Mouse (Mus musculus) stomach, postnatal 0 days (tissue): ENCODE results near the gene Tjp1. TPM values are rescaled to one million over a fixed set of nuclear protein-coding genes. Genes with fewer than 3 reads are reported as not detected.

Experiments
- ATAC-seq: fragments of 200-750 bp; cut with Nextera tagmentation; 2 replicates; pipeline ENCODE4 v1.8.0; 2017; ENCODE audit not compliant: low FRiP score, low TSS enrichment
- DNase-seq: peaks from one replicate; pipeline ENCODE4 v3.0.0-alpha.2; 2016; ENCODE audit warnings: low spot score
- H3K27ac ChIP-seq: fragments of 300-500 bp; sonication (generic); replicated peaks from 2 replicates; pipeline ENCODE4 v1.5.1; 2014; ENCODE audit warnings: mild to moderate bottlenecking, control low read depth
- H3K27me3 ChIP-seq: fragments of 300-500 bp; sonication (generic); 2 replicates; pipeline ENCODE4 v1.6.1; 2014; ENCODE audit warnings: low read length; ENCODE audit not compliant: control insufficient read depth, insufficient read depth
- H3K36me3 ChIP-seq: fragments of 300-500 bp; sonication (generic); 2 replicates; pipeline ENCODE4 v1.6.1; 2014; ENCODE audit warnings: low read length, mixed read lengths; ENCODE audit not compliant: control insufficient read depth, insufficient read depth
- H3K4me1 ChIP-seq: fragments of 300-500 bp; sonication (generic); replicated peaks from 2 replicates; pipeline ENCODE4 v1.6.1; 2014; ENCODE audit warnings: antibody characterized with exemption; ENCODE audit not compliant: control insufficient read depth, insufficient read depth
- H3K4me2 ChIP-seq: fragments of 300-500 bp; sonication (generic); replicated peaks from 2 replicates; pipeline ENCODE4 v1.6.1; 2014; ENCODE audit warnings: low read depth, mild to moderate bottlenecking, control low read depth, moderate library complexity
- H3K4me3 ChIP-seq: fragments of 300-500 bp; sonication (generic); 2 replicates; pipeline ENCODE4 v1.5.1; 2014; ENCODE audit warnings: low read depth, low read length, control low read depth
- H3K9ac ChIP-seq: fragments of 300-500 bp; sonication (generic); 2 replicates; pipeline ENCODE4 v1.6.1; 2014; ENCODE audit warnings: mild to moderate bottlenecking, low read length, control low read depth, mixed read lengths
- H3K9me3 ChIP-seq: fragments of 300-500 bp; sonication (generic); 2 replicates; pipeline ENCODE4 v1.6.1; 2016; ENCODE audit warnings: low read length; ENCODE audit not compliant: control insufficient read depth
- CTCF ChIP-seq: IDR thresholded peaks from 2 replicates; pipeline ENCODE4 v1.5.1; 2016; ENCODE audit warnings: antibody characterized with exemption, low read depth, mild to moderate bottlenecking, moderate library complexity
- EP300 ChIP-seq: optimal IDR thresholded peaks from 2 replicates; pipeline ENCODE3; 2016; ENCODE audit warnings: antibody characterized with exemption
- WGBS: fragments of 180-500 bp; shearing (Covaris S2); extraction: QIAGEN DNeasy Blood & Tissue Kit; methylation state at CpG from one replicate; pipeline ENCODE4 v1.1.7; 2014; 5-methylcytosine and 5-hydroxymethylcytosine counted together
- polyA plus RNA-seq: library from polyadenylated mRNA; unstranded; fragments of >200 nt; fragmentation: Nextera tagmentation; extraction: Ambion mirVana; gene quantifications from 2 replicates; pipeline ENCODE4 v1.2.1, GENCODE M21; 2015

The Tjp1 gene
- polyA plus RNA-seq, 1 experiment from 2014 or later: 12.6 TPM

DNA sequence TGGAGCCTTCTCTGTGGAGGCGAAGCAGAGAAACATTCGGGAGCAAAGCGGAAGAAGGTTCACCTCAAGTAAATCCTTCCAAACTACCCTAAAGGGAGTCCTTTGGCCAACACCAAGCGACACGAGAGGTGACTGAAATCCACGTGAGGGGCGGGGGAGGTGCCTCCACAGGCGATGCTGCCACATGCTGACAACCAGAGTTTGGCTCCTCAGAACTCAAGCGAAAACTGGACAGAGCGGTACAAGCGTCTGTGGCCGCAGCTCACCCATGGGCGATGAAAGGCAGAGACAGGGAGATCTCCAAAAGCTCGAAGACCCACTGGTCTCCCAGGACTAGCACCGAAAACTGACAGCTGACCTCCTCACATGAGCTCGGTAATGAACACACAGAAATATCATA is 244.7 kb downstream of the Tjp1 start:
- H3K9me3 ChIP-seq: no peaks in the 10 kb centered on the region
- H3K4me3 ChIP-seq: no peak overlapping the region
- no peak for TF ChIP-seq CTCF
- TF ChIP-seq EP300: no peak
- WGBS: 61% methylated on average over 16 of the region's 16 CpGs
- H3K4me1 ChIP-seq: no peaks in the 10 kb centered on the region
- H3K4me2 ChIP-seq: no peak overlapping the region
- DNase-seq (no peak), ATAC-seq (no peak)
- no peaks in the 10 kb centered on the region for H3K36me3 ChIP-seq
- no peak overlapping the region for H3K9ac ChIP-seq
- H3K27ac ChIP-seq: no peak overlapping the region
- H3K27me3 ChIP-seq: no peaks in the 10 kb centered on the region

DNA sequence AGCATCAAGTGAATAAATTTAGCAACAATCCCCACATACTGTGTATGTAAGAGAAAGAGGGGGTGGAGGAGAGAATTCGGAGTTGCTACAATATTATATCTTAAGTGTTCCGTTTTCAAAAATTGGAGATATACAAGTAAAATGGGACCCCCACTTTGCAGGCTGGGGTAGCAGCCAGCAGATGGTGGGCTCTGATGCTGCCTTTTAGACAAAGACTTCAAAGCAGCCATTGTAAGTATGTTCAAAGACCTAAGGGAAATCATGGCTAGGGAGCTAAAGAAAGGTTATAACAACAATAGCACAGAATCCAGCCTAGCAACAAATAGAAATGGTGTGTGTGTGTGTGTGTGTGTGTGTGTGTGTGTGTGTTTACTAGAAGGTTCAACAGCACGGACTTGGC is 245.6 kb downstream of the Tjp1 start:
- Histone ChIP-seq H3K27me3 (no peaks in the 10 kb centered on the region), H3K4me3 (no peak overlapping the region), H3K27ac (no peak overlapping the region), H3K4me1 (no peaks in the 10 kb centered on the region), H3K9ac (no peak overlapping the region), H3K36me3 (no peaks in the 10 kb centered on the region), H3K9me3 (no peaks in the 10 kb centered on the region), H3K4me2 (no peak overlapping the region)
- no peak for ATAC-seq
- no peak for TF ChIP-seq EP300
- no peak for TF ChIP-seq CTCF
- WGBS: 69% methylated on average over 3 of the region's 3 CpGs
- no peak for DNase-seq

DNA sequence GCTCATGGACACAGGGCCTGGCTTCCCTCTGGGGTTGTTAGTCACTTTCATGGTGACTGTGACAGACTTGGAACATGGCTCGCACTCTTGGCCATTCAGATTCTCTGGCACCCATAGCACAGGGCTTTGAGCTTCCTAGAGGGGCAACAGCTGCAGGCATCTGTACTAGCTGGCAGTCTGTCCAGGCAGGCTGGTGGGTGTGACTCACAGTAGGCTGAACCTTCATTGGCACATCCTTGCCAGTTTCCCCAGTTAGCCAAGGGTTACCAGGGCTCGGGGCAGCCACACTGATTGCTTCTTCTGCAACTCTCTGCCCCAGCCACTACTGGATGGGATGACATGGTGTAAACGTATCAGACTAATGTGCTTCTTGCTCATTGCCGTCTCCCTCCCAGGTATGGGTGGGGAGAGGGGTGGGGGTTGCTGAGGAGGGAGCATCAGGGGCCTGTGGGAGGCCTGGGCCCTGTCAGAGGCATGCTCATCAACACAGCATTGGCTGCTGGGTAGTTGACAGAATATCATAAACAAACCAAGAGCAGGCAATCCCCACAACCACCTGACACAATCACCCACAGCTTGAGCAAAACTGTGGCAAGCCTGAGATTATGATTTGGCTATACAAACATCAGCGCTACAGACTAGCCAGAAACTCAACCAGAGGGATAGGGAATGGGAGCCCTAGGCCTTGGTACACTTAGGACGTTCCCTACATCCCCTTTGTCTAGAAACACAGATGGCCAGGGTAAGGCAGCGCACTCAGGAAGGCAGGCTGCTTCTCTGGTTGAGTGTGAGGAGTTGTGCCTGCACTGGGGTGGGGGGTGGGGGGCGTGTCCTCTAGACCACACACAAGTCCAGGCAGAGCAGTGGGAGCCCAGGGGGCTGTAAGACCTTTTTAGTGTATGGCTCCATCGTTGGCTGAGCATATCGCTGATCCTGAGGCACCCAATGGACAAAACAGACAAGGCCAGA is 246.4 kb downstream of the Tjp1 start:
- no peak overlapping the region for H3K9ac ChIP-seq
- no peak overlapping the region for H3K27ac ChIP-seq
- DNase-seq (no peak), ATAC-seq (no peak)
- H3K9me3 ChIP-seq: no peaks in the 10 kb centered on the region
- WGBS: 64% methylated on average over 10 of the region's 10 CpGs
- H3K4me1 ChIP-seq: no peaks in the 10 kb centered on the region
- H3K27me3 ChIP-seq: no peaks in the 10 kb centered on the region
- TF ChIP-seq CTCF (no peak), EP300 (no peak)
- H3K4me2 ChIP-seq: no peak overlapping the region
- no peak overlapping the region for H3K4me3 ChIP-seq
- H3K36me3 ChIP-seq: no peaks in the 10 kb centered on the region

DNA sequence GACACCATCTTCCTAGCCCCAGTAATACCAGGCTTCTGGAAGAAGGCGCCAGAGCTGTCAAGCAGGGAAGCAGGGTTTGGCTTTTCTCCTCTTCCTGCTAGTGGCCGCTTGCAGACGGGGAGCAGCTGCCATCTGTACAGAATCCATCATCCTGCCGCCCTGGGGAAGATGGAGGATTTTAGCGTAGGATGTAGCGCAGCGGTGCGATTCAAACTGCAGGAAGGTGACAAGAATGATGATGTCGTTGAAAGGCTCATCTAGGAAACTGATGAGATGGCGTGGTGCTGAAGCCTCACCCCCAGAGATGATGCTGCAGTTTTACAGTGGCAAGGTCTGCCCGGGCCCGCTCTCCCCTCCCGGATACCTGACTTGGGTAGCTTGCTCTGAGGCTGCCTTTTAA is 248.3 kb downstream of the Tjp1 start:
- ATAC-seq (no peak), DNase-seq (no peak)
- H3K27ac ChIP-seq: no peak overlapping the region
- no peak overlapping the region for H3K4me3 ChIP-seq
- 52% methylated on average over 13 of the region's 13 CpGs for WGBS
- H3K27me3 ChIP-seq: no peaks in the 10 kb centered on the region
- H3K4me2 ChIP-seq: no peak overlapping the region
- H3K9me3 ChIP-seq: no peaks in the 10 kb centered on the region
- no peaks in the 10 kb centered on the region for H3K36me3 ChIP-seq
- H3K9ac ChIP-seq: no peak overlapping the region
- H3K4me1 ChIP-seq: no peaks in the 10 kb centered on the region
- no peak for TF ChIP-seq EP300
- no peak for TF ChIP-seq CTCF

DNA sequence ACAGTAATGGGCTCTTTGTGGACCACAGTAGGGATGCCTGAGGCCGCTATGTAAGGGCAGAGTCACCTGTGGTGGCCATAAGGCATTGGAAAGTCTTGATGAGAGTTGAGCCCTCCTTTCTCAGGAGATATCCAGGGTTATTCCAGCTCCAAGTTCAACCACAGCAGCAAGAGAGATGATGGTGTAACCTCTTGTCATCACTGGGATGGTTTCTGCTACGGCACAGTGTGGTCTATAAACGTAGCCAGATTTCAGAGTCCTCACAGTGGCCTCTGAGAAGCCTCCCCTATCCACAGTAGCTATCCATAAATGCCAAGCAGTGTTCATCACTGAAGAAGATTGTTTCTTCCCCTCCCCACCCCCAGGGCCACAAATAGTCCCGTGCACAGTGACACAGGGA is 251.8 kb downstream of the Tjp1 start:
- no peak overlapping the region for H3K4me3 ChIP-seq
- no peaks in the 10 kb centered on the region for H3K4me1 ChIP-seq
- 77% methylated on average over 4 of the region's 4 CpGs for WGBS
- H3K27ac ChIP-seq: no peak overlapping the region
- no peak for DNase-seq
- H3K36me3 ChIP-seq: no peaks in the 10 kb centered on the region
- TF ChIP-seq EP300: no peak
- TF ChIP-seq CTCF: no peak
- no peak overlapping the region for H3K9ac ChIP-seq
- no peaks in the 10 kb centered on the region for H3K27me3 ChIP-seq
- H3K9me3 ChIP-seq: no peaks in the 10 kb centered on the region
- no peak for ATAC-seq
- H3K4me2 ChIP-seq: no peak overlapping the region

DNA sequence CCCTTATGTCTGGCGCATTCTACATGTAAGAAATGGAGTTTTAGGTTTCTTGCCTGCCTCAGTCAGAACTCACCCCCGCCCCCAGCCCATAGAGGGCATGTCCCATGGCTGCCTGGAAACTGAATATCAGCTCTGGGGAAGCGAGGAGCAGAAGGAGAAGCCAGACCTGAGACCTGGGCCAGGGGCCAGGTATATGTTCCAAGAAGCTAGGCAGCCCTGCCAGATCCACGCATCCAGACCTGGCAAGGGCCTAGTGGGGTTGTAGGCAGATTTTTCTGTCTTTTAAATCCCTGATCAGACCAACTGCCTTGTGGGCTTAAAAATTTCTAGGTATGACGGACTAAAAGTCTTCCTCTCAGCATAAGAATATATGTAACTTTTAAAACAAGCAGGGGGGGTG is 253.4 kb downstream of the Tjp1 start:
- TF ChIP-seq EP300 (no peak), CTCF (no peak)
- Histone ChIP-seq H3K27me3 (no peaks in the 10 kb centered on the region), H3K27ac (no peak overlapping the region), H3K9me3 (no peaks in the 10 kb centered on the region), H3K4me3 (no peak overlapping the region), H3K36me3 (no peaks in the 10 kb centered on the region), H3K4me2 (no peak overlapping the region), H3K9ac (no peak overlapping the region), H3K4me1 (no peaks in the 10 kb centered on the region)
- 69% methylated on average over 5 of the region's 5 CpGs for WGBS
- ATAC-seq (no peak), DNase-seq (no peak)
